Mouse (Mus musculus) myocyte (in vitro differentiated cells): ENCODE results near the gene Rad54l. TPM values are rescaled to one million over a fixed set of nuclear protein-coding genes. Genes with fewer than 3 reads are reported as not detected.

Experiments used
- H3K27me3 ChIP-seq: one replicate; pipeline ENCODE4 v1.6.1; 2011; ENCODE audit not compliant: control insufficient read depth, insufficient read depth, insufficient read length
- H3K36me3 ChIP-seq: one replicate; pipeline ENCODE4 v1.6.1; 2011; ENCODE audit not compliant: control insufficient read depth, insufficient read depth
- H3K4me2 ChIP-seq: one replicate; pipeline ENCODE4 v1.6.1; 2011; ENCODE audit warnings: low read depth, control low read depth
- H3K4me3 ChIP-seq: one replicate; pipeline ENCODE4 v1.5.1; 2011; ENCODE audit warnings: mild to moderate bottlenecking, control low read depth, moderate library complexity
- H3K79me2 ChIP-seq: one replicate; pipeline ENCODE4 v1.6.1; 2011; ENCODE audit not compliant: control insufficient read depth, insufficient read depth
- H3ac ChIP-seq: one replicate; pipeline ENCODE4 v1.6.1; 2011; ENCODE audit not compliant: control insufficient read depth, insufficient read length
- CEBPB ChIP-seq: IDR thresholded peaks from 2 replicates; pipeline ENCODE4 v1.6.1; 2011; ENCODE audit warnings: mild to moderate bottlenecking, moderate library complexity; ENCODE audit not compliant: poor library complexity, insufficient read depth, severe bottlenecking
- E2F4 ChIP-seq: IDR thresholded peaks from one replicate; pipeline ENCODE4 v1.6.1; 2011; ENCODE audit warnings: mild to moderate bottlenecking, control low read depth, moderate library complexity; ENCODE audit not compliant: insufficient read depth
- MAX ChIP-seq: IDR thresholded peaks from one replicate; pipeline ENCODE4 v1.6.1; 2011; ENCODE audit warnings: low read depth, mild to moderate bottlenecking, control low read depth
- MYOD1 ChIP-seq, 3 experiments: IDR thresholded peaks; one replicate each; pipeline ENCODE4 v1.6.1; 2011; ENCODE audit warnings: control low read depth in 2 of 3, low read depth in 2 of 3, mild to moderate bottlenecking in 2 of 3, moderate library complexity in 1 of 3; ENCODE audit not compliant: insufficient read length in 2 of 3, control insufficient read depth in 1 of 3
- MYOG ChIP-seq, 3 experiments: IDR thresholded peaks; one replicate each; pipeline ENCODE4 v1.6.1; 2011; ENCODE audit warnings: control low read depth in 2 of 3, low read depth in 2 of 3, mild to moderate bottlenecking in 2 of 3; ENCODE audit not compliant: insufficient read length in 2 of 3, control insufficient read depth in 1 of 3, insufficient read depth in 1 of 3
- POLR2A ChIP-seq: IDR thresholded peaks from one replicate; pipeline ENCODE4 v1.6.1; 2011; ENCODE audit warnings: low read depth, mild to moderate bottlenecking, control low read depth, moderate library complexity; ENCODE audit not compliant: insufficient read length
- POLR2AphosphoS2 ChIP-seq: IDR thresholded peaks from one replicate; pipeline ENCODE4 v1.6.1; 2011; ENCODE audit warnings: low read depth, control low read depth; ENCODE audit not compliant: insufficient read length
- REST ChIP-seq: IDR thresholded peaks from one replicate; pipeline ENCODE4 v1.6.1; 2011; ENCODE audit warnings: mild to moderate bottlenecking, control low read depth, moderate library complexity; ENCODE audit not compliant: insufficient read depth, insufficient read length
- SRF ChIP-seq: IDR thresholded peaks from one replicate; pipeline ENCODE4 v1.6.1; 2011; ENCODE audit warnings: low read depth; ENCODE audit not compliant: control insufficient read depth, insufficient read length
- TCF12 ChIP-seq: IDR thresholded peaks from one replicate; pipeline ENCODE4 v1.6.1; 2011; ENCODE audit warnings: mild to moderate bottlenecking, control low read depth; ENCODE audit not compliant: poor library complexity, insufficient read depth, severe bottlenecking
- TCF3 ChIP-seq: IDR thresholded peaks from one replicate; pipeline ENCODE4 v1.6.1; 2011; ENCODE audit warnings: low read depth, control low read depth; ENCODE audit not compliant: insufficient read length
- USF1 ChIP-seq: IDR thresholded peaks from one replicate; pipeline ENCODE4 v1.6.1; 2011; ENCODE audit warnings: low read depth, mild to moderate bottlenecking, control low read depth, moderate library complexity
- polyA plus RNA-seq: library from polyadenylated mRNA; unstranded; fragments of >200 nt; fragmentation: generic; extraction: Trizol; gene quantifications from one replicate; pipeline ENCODE4 v1.2.1, GENCODE M21; 2012; ENCODE audit warnings: missing spikeins

Rad54l gene
- 2.2 TPM for polyA plus RNA-seq

DNA sequence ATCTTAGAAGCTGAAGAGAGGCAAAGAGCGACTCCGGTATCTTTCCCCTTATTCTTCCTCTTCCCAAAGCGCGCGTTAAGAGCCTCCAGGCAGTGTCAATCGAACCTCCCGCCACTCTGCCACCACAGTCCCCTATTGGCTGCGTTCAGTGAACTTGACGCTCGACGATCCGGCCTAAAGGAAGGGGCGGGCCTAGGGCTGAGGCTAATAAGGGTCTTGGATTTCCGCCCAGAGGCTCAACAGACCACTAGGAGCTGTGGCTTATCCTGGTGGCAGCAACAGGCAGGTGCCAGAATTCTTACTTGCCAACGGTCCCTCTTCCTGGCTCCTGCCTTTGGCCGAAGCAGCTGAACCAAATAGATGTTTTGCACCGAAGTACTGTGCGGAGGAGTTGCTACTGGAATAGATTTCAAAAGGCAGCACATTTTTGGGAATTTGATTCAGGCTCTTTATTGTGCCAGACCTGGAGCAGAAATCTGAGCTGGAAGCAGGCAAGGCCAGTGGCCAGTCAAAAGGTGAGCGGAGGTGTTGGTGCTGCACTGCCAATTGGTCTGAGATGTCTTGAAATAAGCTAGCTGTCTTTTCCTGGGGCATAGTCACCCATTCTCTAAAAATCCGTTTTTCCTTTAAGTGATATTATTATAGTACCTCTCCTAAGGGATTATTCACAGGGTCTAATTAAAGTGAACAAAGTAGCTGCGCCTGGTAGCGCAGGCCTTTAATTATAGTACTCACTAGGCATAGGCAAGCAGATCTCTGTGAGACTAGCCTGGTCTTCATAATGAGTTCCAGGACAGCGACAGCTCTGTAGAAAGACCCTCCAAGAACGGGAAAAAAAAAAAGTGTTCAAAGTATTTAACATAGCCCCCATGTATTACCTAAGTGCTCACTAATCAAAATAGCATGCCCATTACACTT is at the start of gene Rad54l, which contains the start of gene Pomgnt1:
Gene Rad54l, minus strand, starts transcription at position 89 of the 918 bp plus-strand sequence.
Gene Pomgnt1, plus strand, starts transcription at position 239 of the 918 bp plus-strand sequence.
- Histone ChIP-seq H3K4me2 (peak within 1 kb of the TSS; percentile 100), H3K36me3 (no peaks in the 10 kb centered on the region), H3K4me3 (peak within 1 kb of the TSS; percentile 44), H3K27me3 (no peaks in the 10 kb centered on the region), H3K79me2 (peaks cover 3% of the 10 kb centered on the region), H3ac (no peak within 1 kb of the TSS)
- TF ChIP-seq CEBPB (no peak), MAX (no peak), TCF12 (no peak), REST (no peak), MYOD1 (IDR thresholded peaks at IDR 0.05; ENCODE audit: control insufficient read depth in 1 of 3, insufficient read length in 2 of 3, low read depth in 2 of 3) (peak in 1 of 3 experiments; percentile 22), MYOG (IDR thresholded peaks at IDR 0.05; ENCODE audit: control insufficient read depth in 1 of 3, insufficient read depth in 1 of 3, insufficient read length in 2 of 3, low read depth in 2 of 3) (no peak), USF1 (no peak), POLR2AphosphoS2 (no peak), SRF (peak; percentile 93), E2F4 (peak; percentile 94), POLR2A (peak; percentile 67), TCF3 (no peak)

- no peak within 1 kb of the TSS for H3K4me3 ChIP-seq
- H3K79me2 ChIP-seq = no peaks in the 10 kb centered on the region
- H3K4me2 ChIP-seq = peak within 1 kb of the TSS; percentile 42
- no peak within 1 kb of the TSS for H3ac ChIP-seq
- TF ChIP-seq CEBPB = no peak
- TF ChIP-seq POLR2A = no peak
- no peak for TF ChIP-seq MAX
- no peak for TF ChIP-seq USF1
- no peak for TF ChIP-seq TCF3
- no peak for TF ChIP-seq TCF12
- TF ChIP-seq SRF = no peak
- TF ChIP-seq MYOG (IDR thresholded peaks at IDR 0.05; ENCODE audit: control insufficient read depth in 1 of 3, insufficient read depth in 1 of 3, insufficient read length in 2 of 3, low read depth in 2 of 3) = no peak
- no peak for TF ChIP-seq MYOD1 (IDR thresholded peaks at IDR 0.05; ENCODE audit: control insufficient read depth in 1 of 3, insufficient read length in 2 of 3, low read depth in 2 of 3)
- TF ChIP-seq E2F4 = no peak
- no peak for TF ChIP-seq POLR2AphosphoS2
- no peak for TF ChIP-seq REST
- no peaks in the 10 kb centered on the region for H3K27me3 ChIP-seq
- H3K36me3 ChIP-seq = no peaks in the 10 kb centered on the region
Observed at GRCm38 (mm10) chr4:116173072-116173471, 49.6 kb upstream of the Rad54l start, which contains the start of the genes 1700042G07Rik and Gm49337. Gene 1700042G07Rik, plus strand, starts transcription at chr4:116173372. Gene Gm49337, plus strand, starts transcription at chr4:116173384.

GRCm38 (mm10) chr4:116169353-116169672 is 45.8 kb upstream of the Rad54l start:
- Histone ChIP-seq H3K79me2 (no peaks in the 10 kb centered on the region), H3ac (no peak overlapping the region), H3K4me2 (no peak overlapping the region), H3K4me3 (no peak overlapping the region), H3K36me3 (no peaks in the 10 kb centered on the region), H3K27me3 (no peaks in the 10 kb centered on the region)
- no peak for TF ChIP-seq REST
- TF ChIP-seq TCF3 = no peak
- no peak for TF ChIP-seq USF1

- no peaks in the 10 kb centered on the region for H3K36me3 ChIP-seq
- H3ac ChIP-seq = no peak overlapping the region
- no peak overlapping the region for H3K4me3 ChIP-seq
- H3K27me3 ChIP-seq = no peaks in the 10 kb centered on the region
- H3K4me2 ChIP-seq = no peak overlapping the region
- TF ChIP-seq MYOD1 (IDR thresholded peaks at IDR 0.05; ENCODE audit: control insufficient read depth in 1 of 3, insufficient read length in 2 of 3, low read depth in 2 of 3) (no peak), POLR2A (no peak), USF1 (no peak), REST (no peak), POLR2AphosphoS2 (no peak), TCF3 (no peak)
- no peaks in the 10 kb centered on the region for H3K79me2 ChIP-seq
Observed at GRCm38 (mm10) chr4:116168617-116169352, 45.3 kb upstream of the Rad54l start.

DNA sequence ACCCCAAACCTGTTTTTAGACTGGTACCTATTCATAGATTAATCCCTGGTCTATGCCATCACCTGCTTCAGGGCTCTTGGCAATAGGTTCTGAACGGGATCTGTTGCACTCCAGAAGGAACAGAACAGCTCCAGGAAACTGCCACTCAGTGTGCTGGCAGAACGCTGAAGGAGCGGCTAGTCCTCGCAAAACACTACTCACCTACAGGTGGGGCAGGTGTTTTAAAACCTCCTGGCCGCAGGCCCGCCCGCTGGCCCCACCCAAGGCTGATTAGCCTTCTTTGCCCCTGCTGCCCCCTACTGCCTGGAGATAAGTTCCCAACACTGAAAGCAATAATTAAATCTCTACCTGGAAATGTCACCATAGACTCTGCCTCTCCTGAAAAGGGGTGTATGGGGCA is 43.9 kb upstream of the Rad54l start, which contains the start of gene Tspan1:
Gene Tspan1, minus strand, starts transcription at position 198 of the 400 bp plus-strand sequence.
- no peak within 1 kb of the TSS for H3K4me2 ChIP-seq
- no peak within 1 kb of the TSS for H3K4me3 ChIP-seq
- H3ac ChIP-seq = no peak within 1 kb of the TSS
- TF ChIP-seq CEBPB = no peak
- no peak for TF ChIP-seq POLR2AphosphoS2
- no peak for TF ChIP-seq TCF12
- no peaks in the 10 kb centered on the region for H3K79me2 ChIP-seq
- H3K36me3 ChIP-seq = no peaks in the 10 kb centered on the region
- H3K27me3 ChIP-seq = no peaks in the 10 kb centered on the region
